Mouse (Mus musculus): ENCODE measurements around the gene Hist1h4d. TPM values are rescaled to one million over a fixed set of nuclear protein-coding genes. Genes with fewer than 3 reads are reported as not detected.
"Not testable (repeated sequence)": the region's sequence is repeated elsewhere in the genome, so short reads cannot be mapped to it uniquely, and the experiment has no call there.

Hist1h4d gene
- total and polyA plus RNA-seq, 2 experiments from 2014 or later, result 25.0 to 695 TPM

DNA sequence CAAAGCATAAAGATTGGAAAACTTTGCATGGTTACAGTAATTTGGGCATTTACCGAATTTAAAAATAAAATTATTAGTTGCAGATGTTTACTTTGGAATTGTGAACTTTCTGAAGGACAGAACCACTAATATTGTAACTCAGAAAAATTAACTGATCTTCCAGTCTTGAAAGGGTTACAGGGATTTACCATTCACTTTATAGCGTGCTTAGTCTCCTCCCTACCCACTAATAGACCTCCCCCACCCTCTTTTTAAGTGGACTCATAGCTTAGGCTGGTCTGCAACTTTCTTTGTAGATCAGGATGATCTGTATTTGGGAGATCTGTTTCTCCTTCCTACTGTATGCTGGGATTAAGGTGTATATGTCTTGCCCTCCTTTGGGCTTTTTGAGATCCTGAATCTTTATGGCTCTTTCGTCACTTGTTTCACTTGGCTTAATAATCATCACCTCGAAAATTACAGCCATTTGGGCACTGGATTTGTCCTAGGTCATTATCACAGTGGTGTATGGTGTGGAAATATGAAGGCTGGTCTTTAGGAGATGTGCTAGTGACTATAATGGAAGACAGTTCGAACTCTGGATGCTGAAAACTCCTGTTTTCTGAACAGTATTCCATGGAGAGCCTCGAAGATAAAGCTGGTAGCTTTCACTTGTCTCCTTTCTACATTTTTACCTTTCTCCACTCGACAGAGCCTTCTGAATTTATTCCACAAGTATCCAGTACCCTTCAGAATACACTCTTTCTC lies 45.1 kb upstream of the Hist1h4d start:
- Histone ChIP-seq H3K9me3 (ENCODE audit: low read length) (no peaks in the 10 kb centered on the region), H3K27ac (ENCODE audit: low read depth, low read length) (no peak overlapping the region), H3K9ac (peak overlapping the region; percentile 18; the same call in 1 of the 2 replicates), H3K4me1 (ENCODE audit: insufficient read depth) (peaks cover 22% of the 10 kb centered on the region), H3K27me3 (ENCODE audit: insufficient read depth, low read length) (no peaks in the 10 kb centered on the region), H3K4me2 (ENCODE audit: low read depth) (peak overlapping the region; percentile 72; the same call in 1 of the 2 replicates), H3K36me3 (ENCODE audit: insufficient read depth) (no peaks in the 10 kb centered on the region), H3K4me3 (ENCODE audit: low read depth, low read length) (peak overlapping the region; percentile 47)
- no peak for ATAC-seq
- WGBS, result 15% methylated on average over 7 of the region's 7 CpGs
- no peak for TF ChIP-seq CTCF (IDR thresholded peaks at IDR 0.05; ENCODE audit: low read depth)
- DNase-seq, result no peak

DNA sequence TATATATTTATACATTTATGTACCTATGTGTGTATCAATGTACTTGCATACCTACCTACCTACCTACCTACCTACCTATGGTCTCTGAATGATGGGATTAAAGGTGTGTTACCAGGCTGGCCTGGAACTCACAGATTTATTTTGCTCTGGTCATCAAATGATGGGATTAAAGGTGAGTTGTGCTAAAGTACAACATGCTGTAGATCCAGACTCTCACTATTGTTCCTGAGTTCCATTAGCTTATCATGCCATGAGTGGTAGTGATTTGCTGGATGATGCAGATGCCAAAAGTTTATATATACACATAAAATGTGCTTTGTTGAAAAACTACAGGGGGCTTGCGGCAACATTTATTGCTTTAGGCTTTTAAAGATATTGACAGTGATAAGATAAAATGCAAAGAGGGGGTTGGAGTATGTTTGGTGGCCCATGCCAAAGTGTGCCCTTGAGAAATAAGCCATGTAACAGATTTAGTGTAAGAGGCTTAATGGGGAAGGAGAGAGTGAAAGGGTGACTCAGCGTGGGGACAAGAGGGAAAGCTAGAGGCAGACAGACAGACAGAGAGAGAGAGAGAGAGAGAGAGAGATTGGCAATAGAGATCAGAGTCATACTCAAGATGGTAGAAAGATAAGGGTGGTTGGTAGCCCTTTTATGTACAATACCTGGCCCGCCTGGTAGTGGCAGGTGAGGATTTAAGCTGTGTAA lies 44.2 kb upstream of the Hist1h4d start:
- Histone ChIP-seq H3K9ac (no peak overlapping the region), H3K9me3 (ENCODE audit: low read length) (no peaks in the 10 kb centered on the region), H3K4me1 (ENCODE audit: insufficient read depth) (peaks cover 19% of the 10 kb centered on the region), H3K4me2 (ENCODE audit: low read depth) (no peak overlapping the region), H3K27ac (ENCODE audit: low read depth, low read length) (no peak overlapping the region), H3K27me3 (ENCODE audit: insufficient read depth, low read length) (no peaks in the 10 kb centered on the region), H3K36me3 (ENCODE audit: insufficient read depth) (no peaks in the 10 kb centered on the region), H3K4me3 (ENCODE audit: low read depth, low read length) (no peak overlapping the region)
- WGBS, result 77% methylated on average over 3 of the region's 3 CpGs
- ATAC-seq (no peak), DNase-seq (no peak)
- TF ChIP-seq CTCF (IDR thresholded peaks at IDR 0.05; ENCODE audit: low read depth), result no peak

DNA sequence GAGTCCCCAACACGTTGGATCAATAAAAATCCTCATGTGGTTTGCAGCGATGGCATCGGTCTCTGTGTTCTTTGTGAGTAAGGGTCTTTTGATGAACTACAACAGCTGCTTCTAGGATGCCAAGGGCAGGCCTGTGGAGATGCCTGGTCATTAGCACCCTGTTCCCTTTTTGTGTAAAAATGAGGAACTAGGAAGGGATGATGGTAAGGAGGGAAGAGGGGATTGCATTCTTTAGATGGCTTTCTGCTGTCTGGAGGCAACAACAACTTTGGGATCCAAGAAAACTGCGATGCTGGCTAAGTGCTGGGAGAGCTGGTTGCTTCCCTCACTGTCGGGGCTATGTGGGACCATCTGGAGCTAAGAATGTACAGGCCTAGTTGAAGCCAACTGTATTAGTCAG lies 43.1 kb upstream of the Hist1h4d start:
- 80% methylated on average over 5 of the region's 5 CpGs for WGBS
- Histone ChIP-seq H3K27me3 (ENCODE audit: insufficient read depth, low read length) (no peaks in the 10 kb centered on the region), H3K27ac (ENCODE audit: low read depth, low read length) (no peak overlapping the region), H3K4me1 (ENCODE audit: insufficient read depth) (peaks cover 12% of the 10 kb centered on the region), H3K4me3 (ENCODE audit: low read depth, low read length) (no peak overlapping the region), H3K9me3 (ENCODE audit: low read length) (no peaks in the 10 kb centered on the region), H3K36me3 (ENCODE audit: insufficient read depth) (no peaks in the 10 kb centered on the region), H3K9ac (no peak overlapping the region), H3K4me2 (ENCODE audit: low read depth) (no peak overlapping the region)
- DNase-seq (no peak), ATAC-seq (no peak)
- TF ChIP-seq CTCF (IDR thresholded peaks at IDR 0.05; ENCODE audit: low read depth), result no peak

DNA sequence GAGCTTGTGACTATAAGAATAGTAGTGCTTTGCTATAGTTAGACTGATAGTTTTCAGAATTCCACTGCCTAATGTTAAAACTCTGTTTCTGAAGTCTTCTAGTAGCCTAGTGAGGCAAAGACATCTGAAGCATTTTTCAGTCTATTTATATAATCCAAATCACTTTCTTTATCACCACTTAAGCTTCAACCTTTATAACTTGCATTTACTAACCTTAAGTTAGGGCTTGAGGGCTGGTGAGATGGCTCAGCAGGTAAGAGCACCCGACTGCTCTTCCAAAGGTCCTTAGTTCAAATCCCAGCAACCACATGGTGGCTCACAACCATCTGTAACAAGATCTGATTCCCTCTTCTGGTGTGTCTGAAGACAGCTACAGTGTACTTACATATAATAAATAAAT lies 41.6 kb upstream of the Hist1h4d start:
- H3K27me3 ChIP-seq (ENCODE audit: insufficient read depth, low read length); H3K36me3 ChIP-seq (ENCODE audit: insufficient read depth); H3K4me2 ChIP-seq (ENCODE audit: low read depth); H3K27ac ChIP-seq (ENCODE audit: low read depth, low read length); H3K9me3 ChIP-seq (ENCODE audit: low read length); ATAC-seq; H3K4me3 ChIP-seq (ENCODE audit: low read depth, low read length); DNase-seq; H3K4me1 ChIP-seq (ENCODE audit: insufficient read depth); H3K9ac ChIP-seq: not testable (repeated sequence)
- WGBS, result 71% methylated on average over 1 of the region's 1 CpGs

DNA sequence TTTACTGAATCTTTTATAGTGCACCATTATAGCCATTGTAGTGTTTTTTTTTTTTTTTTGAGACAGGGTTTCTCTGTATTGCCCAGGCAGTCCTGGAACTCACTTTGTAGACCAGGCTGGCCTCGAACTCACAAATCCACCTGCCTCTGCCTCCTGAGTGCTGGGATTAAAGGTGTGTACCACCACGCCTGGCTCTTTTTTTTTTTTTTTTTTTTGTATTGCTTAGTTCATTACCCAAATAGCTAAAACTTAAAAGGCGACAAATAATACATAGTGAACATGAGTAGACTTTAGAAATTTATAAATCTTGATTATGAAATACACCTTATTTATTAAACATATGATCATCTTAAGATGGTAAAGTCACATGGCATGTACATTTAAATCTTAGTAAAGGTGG lies 39.9 kb upstream of the Hist1h4d start:
- H3K9ac ChIP-seq, result no peak overlapping the region
- no peak for TF ChIP-seq CTCF (IDR thresholded peaks at IDR 0.05; ENCODE audit: low read depth)
- H3K27me3 ChIP-seq (ENCODE audit: insufficient read depth, low read length), result no peaks in the 10 kb centered on the region
- 0 out of 2 replicates have a peak, but pooled peaks cover 4% of the 10 kb centered on the region for H3K4me1 ChIP-seq (ENCODE audit: insufficient read depth)
- no peak overlapping the region for H3K4me2 ChIP-seq (ENCODE audit: low read depth)
- WGBS, result 80% methylated on average over 3 of the region's 3 CpGs
- no peak overlapping the region for H3K27ac ChIP-seq (ENCODE audit: low read depth, low read length)
- no peak for ATAC-seq
- H3K9me3 ChIP-seq (ENCODE audit: low read length), result no peaks in the 10 kb centered on the region
- no peak for DNase-seq
- no peak overlapping the region for H3K4me3 ChIP-seq (ENCODE audit: low read depth, low read length)
- H3K36me3 ChIP-seq (ENCODE audit: insufficient read depth), result no peaks in the 10 kb centered on the region

DNA sequence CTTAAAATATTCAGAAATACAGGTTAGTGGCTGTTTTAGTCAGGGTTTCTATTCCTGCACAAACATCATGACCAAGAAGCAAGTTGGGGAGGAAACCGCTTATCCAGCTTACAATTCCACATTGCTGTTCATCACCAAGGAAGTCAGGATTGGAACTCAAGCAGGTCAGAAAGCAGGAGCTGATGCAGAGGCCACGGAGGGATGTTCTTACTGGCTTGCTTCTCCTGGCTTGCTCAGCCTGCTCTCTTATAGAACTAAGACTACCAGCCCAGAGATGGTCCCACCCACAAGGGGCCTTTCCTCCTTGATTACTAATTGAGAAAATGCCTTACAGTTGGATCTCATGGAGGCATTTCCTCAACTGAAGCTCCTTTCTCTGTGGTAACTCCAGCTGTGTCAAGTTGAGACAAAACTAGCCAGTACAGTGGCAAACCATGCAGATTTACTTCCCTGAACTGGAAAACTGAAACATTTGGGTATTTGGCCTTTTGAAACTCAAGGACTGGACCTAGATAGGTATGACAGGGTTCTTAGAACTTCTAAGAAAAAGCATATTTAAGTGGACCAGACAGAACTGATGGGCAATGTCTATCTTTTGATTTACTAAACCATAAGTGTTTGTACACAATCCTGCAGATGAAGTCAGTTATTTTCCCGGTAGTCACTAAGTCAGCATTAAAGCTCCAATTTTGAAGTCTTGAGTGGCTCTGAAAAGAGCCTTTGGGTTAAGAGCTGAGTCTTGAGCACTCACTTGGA lies 39.0 kb upstream of the Hist1h4d start:
- not testable (repeated sequence) for ATAC-seq; H3K27me3 ChIP-seq (ENCODE audit: insufficient read depth, low read length); DNase-seq; H3K4me1 ChIP-seq (ENCODE audit: insufficient read depth); H3K36me3 ChIP-seq (ENCODE audit: insufficient read depth); H3K9me3 ChIP-seq (ENCODE audit: low read length); H3K27ac ChIP-seq (ENCODE audit: low read depth, low read length)
- 4% methylated on average over 3 of the region's 3 CpGs for WGBS
- Histone ChIP-seq H3K9ac (peak overlapping the region; percentile 44; the same call in 1 of the 2 replicates), H3K4me3 (ENCODE audit: low read depth, low read length) (peak overlapping the region; percentile 41), H3K4me2 (ENCODE audit: low read depth) (peak overlapping the region; percentile 74)

DNA sequence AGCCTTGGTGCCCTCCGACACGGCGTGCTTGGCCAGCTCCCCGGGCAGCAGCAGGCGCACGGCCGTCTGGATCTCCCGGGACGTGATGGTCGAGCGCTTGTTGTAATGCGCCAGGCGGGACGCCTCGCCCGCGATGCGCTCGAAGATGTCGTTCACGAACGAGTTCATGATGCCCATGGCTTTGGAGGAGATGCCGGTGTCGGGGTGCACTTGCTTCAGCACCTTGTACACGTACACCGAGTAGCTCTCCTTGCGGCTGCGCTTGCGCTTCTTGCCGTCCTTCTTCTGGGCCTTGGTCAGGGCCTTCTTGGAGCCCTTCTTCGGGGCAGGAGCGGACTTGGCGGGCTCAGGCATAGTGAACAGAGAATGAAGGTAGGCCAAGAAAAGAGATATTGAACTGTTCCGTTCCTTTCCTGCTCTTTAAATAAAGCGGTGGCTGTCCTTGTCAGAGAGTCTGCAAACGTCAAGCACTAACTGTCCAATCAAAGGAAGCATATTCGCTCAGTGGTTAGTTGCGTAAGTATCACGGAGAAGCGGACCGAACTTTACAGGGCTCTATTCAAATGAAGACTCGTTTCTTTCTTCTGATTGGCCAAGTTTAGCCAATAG lies 38.3 kb upstream of the Hist1h4d start, which contains the start of gene Hist1h2bh:
TSS of gene Hist1h2bh (minus strand) at position 394 of the 609 bp plus-strand sequence.
- peak within 1 kb of the TSS; percentile 66 for H3K9ac ChIP-seq
- ATAC-seq (peak; percentile 91), DNase-seq (peak; percentile 89)
- H3K27me3 ChIP-seq (ENCODE audit: insufficient read depth, low read length); H3K4me1 ChIP-seq (ENCODE audit: insufficient read depth); H3K36me3 ChIP-seq (ENCODE audit: insufficient read depth); H3K9me3 ChIP-seq (ENCODE audit: low read length): not testable (repeated sequence)
- peak within 1 kb of the TSS; percentile 74 for H3K4me2 ChIP-seq (ENCODE audit: low read depth)
- peak within 1 kb of the TSS; percentile 86 for H3K27ac ChIP-seq (ENCODE audit: low read depth, low read length)
- 2% methylated on average over 29 of the region's 42 CpGs for WGBS
- peak within 1 kb of the TSS; percentile 46 for H3K4me3 ChIP-seq (ENCODE audit: low read depth, low read length)
